Mouse (Mus musculus): ENCODE measurements around the gene Dapk1.

The Dapk1 gene

DNA sequence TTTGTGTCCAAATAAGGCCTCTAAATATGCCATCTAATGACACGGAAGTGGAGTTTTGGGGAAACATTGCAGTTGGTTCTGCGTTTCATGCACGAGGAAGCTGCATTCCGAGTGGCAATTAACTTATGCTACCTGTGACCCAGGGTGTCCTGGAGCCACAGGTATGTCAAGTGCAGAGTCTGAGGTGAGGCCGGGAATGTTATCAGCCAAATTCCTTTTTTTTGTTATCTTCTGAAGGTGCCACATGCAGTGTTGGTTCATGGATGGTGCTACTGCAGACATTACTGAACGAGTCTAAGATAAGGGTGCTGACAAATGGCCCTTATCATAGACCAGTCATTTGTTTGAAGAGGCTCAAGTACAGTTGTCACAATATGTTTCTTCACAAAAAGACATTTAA lies 211.0 kb downstream of the Dapk1 start:
- no peak for DNase-seq (ENCODE audit: low spot score in 2 of 2)

Measured in spleen, postnatal 4 days (tissue).